Mouse (Mus musculus) embryonic facial prominence, embryonic 11.5 days (tissue): ENCODE data around the gene Pyurf. TPM values are rescaled to one million over a fixed set of nuclear protein-coding genes. Genes with fewer than 3 reads are reported as not detected.

ENCODE experiments used
- ATAC-seq: fragments of 200-750 bp; cut with Nextera tagmentation; replicated peaks from 2 replicates; pipeline ENCODE4 v1.8.0; 2017; ENCODE audit warnings: low read depth; ENCODE audit not compliant: insufficient number of reproducible peaks, low FRiP score, low TSS enrichment
- DNase-seq: peaks from one replicate; pipeline ENCODE4 v3.0.0-alpha.2; 2015; ENCODE audit warnings: low spot score
- H3K27ac ChIP-seq: fragments of 300-500 bp; sonication (generic); replicated peaks from 2 replicates; pipeline ENCODE4 v1.5.1; 2014; ENCODE audit warnings: mild to moderate bottlenecking, low read depth, low read length, control low read depth
- H3K27me3 ChIP-seq: fragments of 300-500 bp; sonication (generic); 2 replicates; pipeline ENCODE4 v1.6.1; 2014; ENCODE audit warnings: mild to moderate bottlenecking, low read length, moderate library complexity, mixed read lengths; ENCODE audit not compliant: control insufficient read depth, insufficient read depth
- H3K36me3 ChIP-seq: fragments of 300-500 bp; sonication (generic); replicated peaks from 2 replicates; pipeline ENCODE4 v1.6.1; 2014; ENCODE audit warnings: low read depth, mild to moderate bottlenecking, low read length, moderate library complexity, mixed read lengths; ENCODE audit not compliant: control insufficient read depth, insufficient read depth
- H3K4me1 ChIP-seq: fragments of 300-500 bp; sonication (generic); 2 replicates; pipeline ENCODE4 v1.6.1; 2014; ENCODE audit warnings: low read length, mixed read lengths; ENCODE audit not compliant: control insufficient read depth, insufficient read depth
- H3K4me2 ChIP-seq: fragments of 300-500 bp; sonication (generic); 2 replicates; pipeline ENCODE4 v1.6.1; 2014; ENCODE audit warnings: low read depth, mild to moderate bottlenecking, control low read depth, low read length, moderate library complexity
- H3K4me3 ChIP-seq: fragments of 300-500 bp; sonication (generic); 2 replicates; pipeline ENCODE4 v1.5.1; 2014; ENCODE audit warnings: low read depth, low read length, control low read depth
- H3K9ac ChIP-seq: fragments of 300-500 bp; sonication (generic); replicated peaks from 2 replicates; pipeline ENCODE4 v1.6.1; 2014; ENCODE audit warnings: mild to moderate bottlenecking, control low read depth, low read length
- H3K9me3 ChIP-seq: fragments of 300-500 bp; sonication (generic); replicated peaks from 2 replicates; pipeline ENCODE4 v1.6.1; 2016; ENCODE audit warnings: mild to moderate bottlenecking, low read length, inconsistent platforms, mixed read lengths; ENCODE audit not compliant: control insufficient read depth
- WGBS: fragments of 180-500 bp; shearing (Covaris S2); extraction: QIAGEN DNeasy Blood & Tissue Kit; methylation state at CpG from one replicate; pipeline ENCODE4 v1.1.7; 2014; 5-methylcytosine and 5-hydroxymethylcytosine counted together
- polyA plus RNA-seq: library from polyadenylated mRNA; unstranded; fragments of >200 nt; fragmentation: Nextera tagmentation; extraction: Ambion mirVana; gene quantifications from 2 replicates; pipeline ENCODE4 v1.2.1, GENCODE M21; 2014

The Pyurf gene
- 18.5 and 19.7 TPM in 2 replicates for polyA plus RNA-seq

DNA sequence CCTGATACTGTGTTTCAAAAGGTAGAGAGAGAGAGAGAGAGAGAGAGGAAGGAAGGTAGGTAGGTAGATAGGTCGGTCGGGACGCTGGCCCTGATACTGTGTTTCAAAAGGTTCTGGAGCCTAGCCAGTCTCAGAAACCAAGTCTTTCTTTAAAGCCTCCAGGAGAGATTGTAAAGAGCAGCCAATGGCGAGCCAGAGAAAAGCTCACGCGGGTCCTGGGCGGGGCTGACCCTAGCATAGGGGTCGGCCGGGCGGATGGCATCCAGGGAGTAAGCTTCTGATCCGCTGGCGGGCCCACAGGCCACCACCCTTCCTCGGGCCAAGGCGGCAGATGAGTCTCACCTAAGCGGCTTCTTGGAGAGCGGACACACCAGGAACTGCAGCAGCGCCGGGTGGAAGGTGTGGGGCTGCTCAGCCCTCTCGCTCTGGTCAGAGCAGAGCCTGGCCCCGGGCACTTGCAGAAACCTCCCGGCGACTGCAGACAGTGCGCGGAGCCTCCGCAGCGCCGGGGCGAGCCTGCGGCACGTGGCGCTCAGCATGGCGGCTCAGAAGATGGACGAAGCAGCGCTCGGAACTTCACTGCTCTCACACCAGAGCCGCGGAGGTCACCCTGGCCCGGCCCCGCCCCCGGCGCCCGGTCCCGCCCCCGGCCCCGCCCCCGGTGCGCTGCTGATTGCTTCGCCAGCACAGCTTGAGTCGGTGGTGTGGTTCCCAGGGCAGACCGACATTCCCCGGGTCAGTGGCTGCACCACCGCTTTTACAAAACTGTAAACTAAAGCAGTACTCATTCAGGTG lies at the start of gene Pyurf:
Pyurf (minus strand) TSS at position 612 of the 795 bp plus-strand sequence.
- Histone ChIP-seq H3K4me1 (no peaks in the 10 kb centered on the region), H3K4me3 (peak within 1 kb of the TSS; percentile 77), H3K4me2 (peak within 1 kb of the TSS; percentile 77), H3K9me3 (no peaks in the 10 kb centered on the region), H3K36me3 (no peaks in the 10 kb centered on the region), H3K9ac (peak within 1 kb of the TSS; percentile 84), H3K27me3 (no peaks in the 10 kb centered on the region), H3K27ac (peak within 1 kb of the TSS; percentile 80)
- DNase-seq = peak; percentile 89
- peak; percentile 97 for ATAC-seq
- WGBS = under 1% methylated on average over 52 of the region's 52 CpGs

DNA sequence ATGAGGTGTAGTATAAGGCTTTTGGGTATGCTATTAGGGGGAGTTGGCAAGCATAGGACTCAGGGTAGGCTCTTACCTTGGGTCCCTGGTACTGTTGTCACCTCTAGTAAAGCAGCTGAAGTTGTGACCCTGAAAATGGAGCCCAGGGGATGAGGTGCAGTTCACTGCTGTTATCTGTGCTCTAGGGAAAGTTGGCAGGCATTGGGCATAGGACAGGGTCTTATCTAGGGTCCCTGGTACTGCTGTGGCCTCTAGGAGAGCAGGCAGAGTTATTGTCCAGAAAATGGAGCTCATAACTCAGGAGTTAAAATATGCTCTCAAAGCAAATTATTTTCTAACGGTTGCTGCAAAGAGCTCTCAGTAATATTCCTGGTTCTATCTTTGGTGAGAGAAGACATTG lies 29.5 kb upstream of the Pyurf start:
- no peak for ATAC-seq
- Histone ChIP-seq H3K4me3 (no peak overlapping the region), H3K4me1 (no peaks in the 10 kb centered on the region), H3K27ac (no peak overlapping the region), H3K4me2 (no peak overlapping the region), H3K36me3 (no peaks in the 10 kb centered on the region; the same call in 1 of the 2 replicates), H3K9ac (no peak overlapping the region), H3K27me3 (no peaks in the 10 kb centered on the region), H3K9me3 (no peaks in the 10 kb centered on the region)
- DNase-seq = no peak
- WGBS = 94% methylated on average over 1 of the region's 1 CpGs

GRCm38 (mm10) chr6:57711726-57712125 lies 19.8 kb upstream of the Pyurf start:
- DNase-seq = no peak
- Histone ChIP-seq H3K27ac (no peak overlapping the region), H3K4me3 (no peak overlapping the region), H3K36me3 (no peaks in the 10 kb centered on the region), H3K27me3 (no peaks in the 10 kb centered on the region), H3K9me3 (no peaks in the 10 kb centered on the region), H3K9ac (no peak overlapping the region), H3K4me2 (no peak overlapping the region), H3K4me1 (no peaks in the 10 kb centered on the region)
- no peak for ATAC-seq
- 21% methylated on average over 1 of the region's 1 CpGs for WGBS

GRCm38 (mm10) chr6:57706721-57707120 lies 14.8 kb upstream of the Pyurf start:
- DNase-seq = no peak

GRCm38 (mm10) chr6:57703703-57704102 lies 11.8 kb upstream of the Pyurf start:
- ATAC-seq = peak; percentile 34
- Histone ChIP-seq H3K9me3 (no peaks in the 10 kb centered on the region), H3K4me2 (peak overlapping the region; percentile 57), H3K9ac (peak overlapping the region; percentile 88), H3K4me1 (no peaks in the 10 kb centered on the region), H3K36me3 (no peaks in the 10 kb centered on the region), H3K27me3 (no peaks in the 10 kb centered on the region), H3K27ac (peak overlapping the region; percentile 92; the same call in 1 of the 2 replicates), H3K4me3 (peak overlapping the region; percentile 62)
- peak; percentile 12 for DNase-seq
- 31% methylated on average over 2 of the region's 2 CpGs for WGBS

More at GRCm38 (mm10) chr6:57706721-57707120, 14.8 kb upstream of the Pyurf start:
- no peaks in the 10 kb centered on the region for H3K9me3 ChIP-seq
- H3K4me2 ChIP-seq = no peak overlapping the region
- no peaks in the 10 kb centered on the region for H3K4me1 ChIP-seq
- no peak for ATAC-seq
- H3K27ac ChIP-seq = no peak overlapping the region
- no peaks in the 10 kb centered on the region for H3K27me3 ChIP-seq
- no peaks in the 10 kb centered on the region for H3K36me3 ChIP-seq
- H3K9ac ChIP-seq = no peak overlapping the region
- WGBS = 92% methylated on average over 1 of the region's 1 CpGs
- no peak overlapping the region for H3K4me3 ChIP-seq

- no peaks in the 10 kb centered on the region for H3K36me3 ChIP-seq
- H3K4me3 ChIP-seq = peak overlapping the region; percentile 62
- H3K9ac ChIP-seq = peak overlapping the region; percentile 88
- H3K27me3 ChIP-seq = no peaks in the 10 kb centered on the region
- H3K4me2 ChIP-seq = peak overlapping the region; percentile 59
- H3K4me1 ChIP-seq = no peaks in the 10 kb centered on the region
- ATAC-seq (peak; percentile 99), DNase-seq (peak; percentile 94)
- H3K9me3 ChIP-seq = no peaks in the 10 kb centered on the region
- peak overlapping the region; percentile 92 for H3K27ac ChIP-seq
- WGBS = under 1% methylated on average over 59 of the region's 59 CpGs
These were observed 11.0 kb upstream of the Pyurf start for GRCm38 (mm10) chr6:57702743-57703499.

DNA sequence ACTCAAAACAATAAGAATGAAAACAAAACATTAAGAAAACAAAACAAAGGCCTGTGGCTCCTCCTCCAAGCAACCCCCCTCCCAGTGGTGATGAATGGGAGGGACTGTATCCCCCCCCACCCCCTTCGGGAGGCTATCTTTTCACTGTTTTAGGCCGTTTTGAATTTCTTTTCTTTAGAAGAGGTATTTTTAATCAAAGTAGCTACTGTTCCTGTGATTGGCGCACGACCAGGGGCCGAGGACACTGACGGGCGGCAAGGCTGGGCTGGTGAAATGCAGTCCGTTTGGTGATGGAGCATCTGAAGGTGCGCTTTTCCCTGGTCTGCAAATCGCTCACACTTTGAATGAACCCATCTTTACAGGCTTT lies 10.5 kb upstream of the Pyurf start, which contains the start of gene Lancl2:
Lancl2 (plus strand) TSS at position 165 of the 367 bp plus-strand sequence.
- H3K36me3 ChIP-seq = no peaks in the 10 kb centered on the region
- 0% methylated on average over 10 of the region's 10 CpGs for WGBS
- no peaks in the 10 kb centered on the region for H3K27me3 ChIP-seq
- H3K9ac ChIP-seq = peak within 1 kb of the TSS; percentile 88
- no peaks in the 10 kb centered on the region for H3K9me3 ChIP-seq
- H3K4me2 ChIP-seq = peak within 1 kb of the TSS; percentile 59
- peak; percentile 24; the same call in 1 of the 2 replicates for ATAC-seq
- no peaks in the 10 kb centered on the region for H3K4me1 ChIP-seq
- peak within 1 kb of the TSS; percentile 92 for H3K27ac ChIP-seq
- peak within 1 kb of the TSS; percentile 62 for H3K4me3 ChIP-seq
- peak; percentile 52 for DNase-seq
